Mouse (Mus musculus) embryonic facial prominence, embryonic 13.5 days (tissue): ENCODE measurements around the gene Tmem255b. TPM values are rescaled to one million over a fixed set of nuclear protein-coding genes. Genes with fewer than 3 reads are reported as not detected.

Experiments used
- ATAC-seq: fragments of 200-750 bp; cut with Nextera tagmentation; 2 replicates; pipeline ENCODE4 v1.8.0; 2017; ENCODE audit warnings: low read depth; ENCODE audit not compliant: insufficient number of reproducible peaks, insufficient read depth, low FRiP score, low TSS enrichment
- H3K27ac ChIP-seq: fragments of 300-500 bp; sonication (generic); 2 replicates; pipeline ENCODE4 v1.5.1; 2015; ENCODE audit warnings: moderate library complexity, mild to moderate bottlenecking, inconsistent platforms
- H3K27me3 ChIP-seq: fragments of 300-500 bp; sonication (generic); 2 replicates; pipeline ENCODE4 v1.6.1; 2015; ENCODE audit warnings: mild to moderate bottlenecking, inconsistent platforms
- H3K36me3 ChIP-seq: fragments of 300-500 bp; sonication (generic); 2 replicates; pipeline ENCODE4 v1.6.1; 2015; ENCODE audit warnings: mild to moderate bottlenecking, inconsistent platforms
- H3K4me1 ChIP-seq: fragments of 300-500 bp; sonication (generic); 2 replicates; pipeline ENCODE4 v1.6.1; 2015; ENCODE audit warnings: inconsistent platforms
- H3K4me2 ChIP-seq: fragments of 300-500 bp; sonication (generic); 2 replicates; pipeline ENCODE4 v1.6.1; 2015; ENCODE audit warnings: moderate library complexity, mild to moderate bottlenecking, inconsistent platforms
- H3K4me3 ChIP-seq: fragments of 300-500 bp; sonication (generic); 2 replicates; pipeline ENCODE4 v1.5.1; 2015; ENCODE audit warnings: mild to moderate bottlenecking, inconsistent platforms
- H3K9ac ChIP-seq: fragments of 300-500 bp; sonication (generic); 2 replicates; pipeline ENCODE4 v1.6.1; 2015; ENCODE audit warnings: mild to moderate bottlenecking, inconsistent platforms
- H3K9me3 ChIP-seq: fragments of 300-500 bp; sonication (generic); 2 replicates; pipeline ENCODE4 v1.6.1; 2016; ENCODE audit warnings: inconsistent platforms
- WGBS: fragments of 180-500 bp; shearing (Covaris S2); methylation state at CpG from one replicate; pipeline ENCODE4 v1.1.7; 2015; ENCODE audit warnings: mixed read lengths; 5-methylcytosine and 5-hydroxymethylcytosine counted together
- polyA plus RNA-seq: library from polyadenylated mRNA; unstranded; fragments of >200 nt; fragmentation: Nextera tagmentation; extraction: Ambion mirVana; gene quantifications from 2 replicates; pipeline ENCODE4 v1.2.1, GENCODE M21; 2015

The Tmem255b gene
- polyA plus RNA-seq, 1 experiment from 2014 or later = 0.38 TPM

DNA sequence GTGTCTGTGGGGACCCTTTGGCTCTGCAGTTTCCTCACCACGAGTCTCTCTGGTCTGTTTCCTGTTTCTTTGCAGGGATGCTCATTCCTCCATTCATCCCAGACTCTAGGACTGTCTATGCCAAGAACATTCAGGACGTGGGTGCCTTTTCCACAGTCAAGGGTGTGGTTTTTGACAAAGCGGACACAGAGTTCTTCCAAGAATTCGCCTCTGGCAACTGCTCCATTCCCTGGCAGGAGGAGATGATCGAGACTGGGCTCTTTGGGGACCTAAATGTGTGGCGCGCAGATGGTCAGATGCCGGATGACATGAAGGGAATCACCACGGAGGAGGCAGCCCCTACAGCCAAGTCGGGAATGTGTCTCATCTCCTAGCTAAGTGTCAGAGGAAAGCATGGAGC, 19.1 kb upstream of the Tmem255b start:
- Histone ChIP-seq H3K27ac (no peak overlapping the region), H3K4me2 (no peak overlapping the region), H3K9ac (no peak overlapping the region), H3K36me3 (no peaks in the 10 kb centered on the region), H3K9me3 (no peaks in the 10 kb centered on the region), H3K27me3 (no peaks in the 10 kb centered on the region), H3K4me3 (no peak overlapping the region), H3K4me1 (no peaks in the 10 kb centered on the region)
- no peak for ATAC-seq
- 69% methylated on average over 10 of the region's 10 CpGs for WGBS

DNA sequence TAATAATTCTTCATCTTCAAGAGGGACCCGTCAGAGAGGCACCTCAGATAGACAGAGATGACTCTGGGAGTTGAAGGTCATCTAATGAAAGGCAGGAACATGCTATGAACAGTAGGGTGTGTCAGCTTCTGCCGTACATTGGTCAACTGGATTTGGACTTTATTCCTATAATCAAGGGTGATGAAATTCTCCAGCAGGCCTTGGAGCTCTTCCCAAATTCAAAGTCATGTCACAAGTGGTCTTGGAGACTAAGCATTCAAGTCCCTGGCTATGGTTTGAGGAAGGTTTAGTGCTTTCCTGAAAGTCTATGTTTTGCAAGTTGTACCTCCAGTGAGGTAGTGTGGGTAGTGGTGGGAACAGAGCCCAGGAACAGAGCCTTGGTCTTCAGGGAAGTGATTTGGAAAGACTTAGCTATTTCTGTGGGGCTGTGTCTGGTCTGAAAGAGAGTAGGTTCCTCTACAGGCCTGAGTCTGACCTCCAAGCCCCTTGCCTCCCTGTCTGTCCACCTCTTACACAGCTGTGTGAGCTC, 15.8 kb upstream of the Tmem255b start:
- 71% methylated on average over 2 of the region's 2 CpGs for WGBS
- H3K4me2 ChIP-seq = no peak overlapping the region
- H3K27ac ChIP-seq = no peak overlapping the region
- H3K4me3 ChIP-seq = no peak overlapping the region
- H3K9me3 ChIP-seq = no peaks in the 10 kb centered on the region
- H3K9ac ChIP-seq = no peak overlapping the region
- H3K4me1 ChIP-seq = no peaks in the 10 kb centered on the region
- no peaks in the 10 kb centered on the region for H3K27me3 ChIP-seq
- no peaks in the 10 kb centered on the region for H3K36me3 ChIP-seq
- no peak for ATAC-seq

DNA sequence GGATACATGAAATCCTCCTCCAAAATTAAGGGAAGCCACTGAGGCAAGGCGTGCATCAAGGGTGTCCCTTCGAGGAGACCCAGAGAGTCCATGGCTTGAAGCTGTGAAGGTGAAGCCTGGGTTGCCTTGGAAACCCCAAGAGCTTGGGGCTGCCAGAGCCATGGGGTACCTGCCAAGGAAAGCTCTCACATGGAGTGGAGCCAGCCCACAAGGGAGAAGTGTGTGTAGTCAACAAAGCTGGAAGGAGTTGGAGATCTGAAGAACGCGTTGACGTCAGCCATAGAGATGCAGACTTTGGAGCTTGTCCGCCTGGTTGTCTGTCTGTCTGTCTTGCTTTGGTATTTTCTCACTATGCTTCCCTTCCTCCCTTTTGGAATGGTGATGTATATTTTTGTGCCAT, 14.0 kb upstream of the Tmem255b start:
- no peak overlapping the region for H3K27ac ChIP-seq
- no peaks in the 10 kb centered on the region for H3K27me3 ChIP-seq
- no peak overlapping the region for H3K4me3 ChIP-seq
- H3K9me3 ChIP-seq = no peaks in the 10 kb centered on the region
- 84% methylated on average over 6 of the region's 6 CpGs for WGBS
- H3K36me3 ChIP-seq = no peaks in the 10 kb centered on the region
- H3K9ac ChIP-seq = no peak overlapping the region
- no peaks in the 10 kb centered on the region for H3K4me1 ChIP-seq
- no peak overlapping the region for H3K4me2 ChIP-seq
- ATAC-seq = no peak

DNA sequence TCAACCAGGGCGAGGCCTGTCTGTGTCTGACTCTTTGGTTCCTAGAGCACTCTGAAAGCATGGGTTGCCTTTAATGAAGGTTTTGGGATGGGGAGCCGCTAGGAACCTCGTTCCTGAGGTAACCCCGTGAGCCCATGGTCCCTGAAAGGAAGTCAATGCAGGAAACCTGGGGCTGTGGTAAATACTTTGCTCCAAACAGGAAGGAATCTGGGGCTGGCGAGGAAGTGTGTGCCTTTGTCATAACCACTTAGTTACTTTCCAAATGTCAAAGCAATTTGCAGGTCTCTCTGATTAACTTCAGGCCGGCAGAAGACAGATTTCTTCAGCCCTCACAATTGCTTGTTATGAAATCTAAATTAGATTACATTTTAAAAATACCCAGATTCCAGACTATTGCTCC, 7.6 kb upstream of the Tmem255b start:
- H3K4me2 ChIP-seq = no peak overlapping the region
- H3K9me3 ChIP-seq = no peaks in the 10 kb centered on the region
- H3K4me3 ChIP-seq = no peak overlapping the region
- no peaks in the 10 kb centered on the region for H3K27me3 ChIP-seq
- H3K27ac ChIP-seq = no peak overlapping the region
- no peaks in the 10 kb centered on the region for H3K36me3 ChIP-seq
- no peaks in the 10 kb centered on the region for H3K4me1 ChIP-seq
- ATAC-seq = no peak
- no peak overlapping the region for H3K9ac ChIP-seq
- WGBS = 61% methylated on average over 6 of the region's 6 CpGs

DNA sequence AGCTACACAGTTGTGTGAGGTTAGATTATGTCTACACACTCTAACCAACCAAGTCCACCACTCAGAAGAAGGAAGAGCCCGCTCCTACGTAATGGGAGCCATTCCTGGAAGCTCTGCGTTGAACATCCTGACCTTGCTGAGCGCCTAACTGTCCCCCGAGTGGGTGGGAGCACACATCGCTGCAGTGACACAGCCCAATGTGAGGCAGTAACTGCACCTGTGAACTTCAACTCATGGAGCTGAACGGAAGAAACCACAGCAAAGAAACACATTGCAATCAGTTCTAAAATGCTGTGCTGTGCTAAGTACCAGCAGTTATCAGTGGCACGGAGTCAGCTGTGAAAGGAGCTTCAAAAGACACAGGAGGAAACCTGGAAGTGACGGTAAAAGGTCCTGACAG, 6.8 kb upstream of the Tmem255b start:
- H3K27ac ChIP-seq = no peak overlapping the region
- ATAC-seq = no peak
- H3K4me3 ChIP-seq = no peak overlapping the region
- H3K27me3 ChIP-seq = no peaks in the 10 kb centered on the region
- H3K36me3 ChIP-seq = no peaks in the 10 kb centered on the region
- H3K4me2 ChIP-seq = no peak overlapping the region
- H3K9me3 ChIP-seq = no peaks in the 10 kb centered on the region
- no peaks in the 10 kb centered on the region for H3K4me1 ChIP-seq
- no peak overlapping the region for H3K9ac ChIP-seq
- WGBS = 80% methylated on average over 9 of the region's 9 CpGs

DNA sequence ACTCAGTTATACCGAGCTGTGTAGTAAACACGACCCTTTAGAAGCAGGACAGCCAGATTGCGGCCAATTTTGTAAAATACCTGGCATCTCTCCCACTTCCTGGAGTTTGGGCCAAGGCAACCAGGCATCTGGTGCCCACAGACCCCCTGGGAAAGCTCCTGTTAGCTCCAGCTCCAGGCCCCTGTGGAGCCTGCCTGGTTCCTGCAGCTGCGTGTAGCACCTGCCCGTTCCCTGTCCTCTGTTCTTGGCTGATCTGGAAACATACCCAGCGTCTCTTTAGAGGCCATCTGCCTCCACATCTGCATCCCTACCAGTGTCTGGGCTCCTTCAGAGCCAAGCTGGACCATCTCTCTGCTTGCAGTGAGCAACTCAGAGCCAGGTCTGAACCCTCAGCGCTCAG, 4.6 kb upstream of the Tmem255b start:
- no peak for ATAC-seq

DNA sequence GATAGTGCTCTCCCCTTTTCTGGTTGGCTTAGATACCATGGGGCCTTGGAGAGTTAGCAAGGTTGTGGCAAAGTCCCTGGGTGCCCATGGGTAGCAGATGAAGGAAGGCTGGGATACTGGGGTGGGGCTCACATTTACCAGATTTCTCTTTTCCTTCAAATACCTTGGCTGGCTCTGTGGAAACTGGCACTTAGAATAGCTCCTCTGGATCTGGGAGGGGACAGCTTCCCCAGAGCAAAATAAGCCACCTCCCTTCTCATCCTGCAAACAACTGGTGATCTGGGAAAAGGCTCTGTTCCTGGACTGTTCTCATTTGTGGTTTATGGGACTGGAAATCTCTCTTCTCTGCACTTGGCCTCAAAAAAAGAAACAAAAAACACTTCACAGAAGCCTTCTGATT, 4.1 kb upstream of the Tmem255b start:
- no peaks in the 10 kb centered on the region for H3K9me3 ChIP-seq
- H3K9ac ChIP-seq = no peak overlapping the region
- no peaks in the 10 kb centered on the region for H3K4me1 ChIP-seq
- H3K4me3 ChIP-seq = no peak overlapping the region
- H3K36me3 ChIP-seq = no peaks in the 10 kb centered on the region
- ATAC-seq = no peak
- no peak overlapping the region for H3K27ac ChIP-seq
- H3K27me3 ChIP-seq = peaks cover 25% of the 10 kb centered on the region
- H3K4me2 ChIP-seq = no peak overlapping the region

More for the DNA sequence above, 4.6 kb upstream of the Tmem255b start:
- no peaks in the 10 kb centered on the region for H3K9me3 ChIP-seq
- no peak overlapping the region for H3K4me3 ChIP-seq
- H3K27ac ChIP-seq = no peak overlapping the region
- no peak overlapping the region for H3K4me2 ChIP-seq
- no peak overlapping the region for H3K9ac ChIP-seq
- no peaks in the 10 kb centered on the region for H3K36me3 ChIP-seq
- H3K4me1 ChIP-seq = no peaks in the 10 kb centered on the region
- 71% methylated on average over 7 of the region's 7 CpGs for WGBS
- H3K27me3 ChIP-seq = peaks cover 21% of the 10 kb centered on the region

DNA sequence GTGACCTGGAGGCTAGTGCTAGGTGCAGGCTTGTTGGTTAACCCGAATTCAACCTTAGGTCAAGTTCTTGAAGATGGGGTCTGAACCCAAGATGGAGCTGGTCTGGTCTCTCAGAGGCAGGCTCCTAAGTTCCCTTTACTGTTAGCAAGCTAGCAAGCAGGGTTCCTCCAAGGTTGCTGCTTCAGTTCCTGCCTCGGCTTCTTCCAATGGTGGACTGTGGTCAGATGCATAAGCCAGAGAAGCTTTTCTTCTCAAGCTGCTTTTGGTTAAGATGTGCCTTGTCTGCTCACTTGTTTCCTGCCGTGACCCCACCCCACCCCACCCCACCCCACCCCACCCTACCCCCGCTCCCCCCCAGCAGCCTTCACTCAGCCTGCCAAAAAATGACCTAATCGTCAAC, 1.9 kb upstream of the Tmem255b start:
- H3K4me2 ChIP-seq = no peak overlapping the region
- no peak overlapping the region for H3K27ac ChIP-seq
- H3K9ac ChIP-seq = no peak overlapping the region
- no peak overlapping the region for H3K4me3 ChIP-seq
- H3K9me3 ChIP-seq = no peaks in the 10 kb centered on the region
- H3K27me3 ChIP-seq = peaks cover 48% of the 10 kb centered on the region
- no peaks in the 10 kb centered on the region for H3K36me3 ChIP-seq
- WGBS = 75% methylated on average over 5 of the region's 5 CpGs
- no peak for ATAC-seq
- no peaks in the 10 kb centered on the region for H3K4me1 ChIP-seq

DNA sequence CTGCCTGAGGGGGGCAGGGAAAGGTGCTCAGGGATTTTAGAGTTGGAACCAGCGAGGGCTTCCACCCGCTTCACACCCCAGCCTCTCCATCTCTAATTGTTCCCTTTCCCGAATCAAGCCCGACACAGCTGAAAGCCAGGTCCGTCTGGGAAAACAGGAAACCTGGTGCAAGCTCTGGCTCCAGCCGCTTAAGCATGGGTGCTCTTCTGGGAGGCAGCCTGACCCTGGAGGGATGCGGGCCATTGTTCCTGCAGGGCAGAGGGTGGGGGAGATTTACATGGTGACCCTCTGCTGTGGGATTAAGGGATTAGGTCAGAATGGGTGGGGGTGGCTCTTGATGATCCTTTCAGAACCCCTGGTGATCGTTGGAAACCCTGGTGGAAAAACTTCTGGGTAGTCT, 1.1 kb downstream of the Tmem255b start:
- Histone ChIP-seq H3K9me3 (no peaks in the 10 kb centered on the region), H3K4me1 (no peaks in the 10 kb centered on the region), H3K27ac (no peak overlapping the region), H3K27me3 (peaks cover 48% of the 10 kb centered on the region), H3K4me3 (no peak overlapping the region), H3K4me2 (no peak overlapping the region), H3K36me3 (no peaks in the 10 kb centered on the region), H3K9ac (no peak overlapping the region)
- WGBS = 8% methylated on average over 8 of the region's 8 CpGs
- ATAC-seq = no peak

DNA sequence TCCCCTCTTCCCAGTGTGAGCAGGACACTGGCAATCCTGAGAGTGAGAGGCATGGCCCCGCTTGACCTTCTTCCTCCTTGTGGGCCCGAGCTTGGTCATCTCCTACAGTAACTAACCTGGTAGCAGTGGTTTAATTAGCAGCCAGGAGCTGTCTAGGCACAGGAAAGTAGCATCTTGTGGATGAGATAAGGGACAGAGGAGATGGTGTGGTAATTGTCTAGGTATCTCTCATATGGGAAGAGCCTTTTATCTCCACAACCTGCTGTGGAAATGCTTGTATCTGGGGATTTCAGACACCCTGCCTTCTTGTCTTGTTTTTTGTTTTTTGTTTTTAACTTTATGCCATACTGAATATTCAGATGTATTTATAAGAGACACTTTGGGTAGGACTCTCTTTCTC, 2.5 kb downstream of the Tmem255b start:
- H3K27ac ChIP-seq = no peak overlapping the region
- no peaks in the 10 kb centered on the region for H3K36me3 ChIP-seq
- H3K4me1 ChIP-seq = no peaks in the 10 kb centered on the region
- H3K4me3 ChIP-seq = no peak overlapping the region
- no peak for ATAC-seq
- no peak overlapping the region for H3K9ac ChIP-seq
- no peaks in the 10 kb centered on the region for H3K9me3 ChIP-seq
- WGBS = 76% methylated on average over 2 of the region's 2 CpGs
- no peak overlapping the region for H3K4me2 ChIP-seq
- peaks cover 48% of the 10 kb centered on the region for H3K27me3 ChIP-seq

DNA sequence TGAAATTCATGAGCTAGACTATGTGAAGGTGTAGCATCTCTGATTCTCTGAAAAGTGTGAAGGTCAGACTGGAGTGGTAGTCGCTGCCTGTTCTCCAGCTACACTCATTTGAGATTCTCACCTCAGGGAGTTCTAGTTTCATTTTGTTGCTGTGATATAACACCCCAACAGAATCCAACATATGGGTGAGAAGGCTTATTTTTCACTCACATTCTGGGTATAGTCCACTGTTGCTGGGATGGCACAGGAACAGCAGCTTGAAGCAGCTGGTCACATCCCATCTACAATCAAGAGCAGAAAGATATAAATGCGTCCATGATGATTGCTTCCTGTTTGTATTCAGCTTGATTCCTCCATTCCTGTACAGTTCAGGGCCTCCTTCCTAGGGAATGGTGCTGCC, 7.2 kb downstream of the Tmem255b start:
- ATAC-seq = no peak

DNA sequence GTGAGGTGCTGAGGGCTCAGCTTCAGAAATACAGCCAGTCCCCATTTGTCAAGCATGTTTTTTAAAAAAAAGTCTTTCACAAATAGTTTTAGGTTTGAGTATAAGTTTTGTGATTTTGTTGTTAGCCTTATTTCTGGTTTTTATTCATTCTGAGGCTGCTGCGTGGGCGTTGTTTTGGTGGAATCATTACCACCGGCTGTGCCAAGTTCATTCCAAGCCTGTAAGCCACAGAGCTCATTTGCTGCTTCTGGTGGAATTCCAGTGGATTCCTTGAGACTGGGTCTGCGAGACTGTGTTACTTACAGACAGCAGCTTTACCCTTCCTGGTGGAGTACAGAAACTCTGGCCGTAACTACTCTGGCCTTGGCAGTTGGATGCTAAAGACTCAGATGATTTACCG, 11.5 kb downstream of the Tmem255b start:
- H3K9me3 ChIP-seq = no peaks in the 10 kb centered on the region

More for the DNA sequence above, 7.2 kb downstream of the Tmem255b start:
- H3K4me2 ChIP-seq = no peak overlapping the region
- H3K9me3 ChIP-seq = no peaks in the 10 kb centered on the region
- WGBS = 92% methylated on average over 2 of the region's 2 CpGs
- H3K36me3 ChIP-seq = no peaks in the 10 kb centered on the region
- H3K4me1 ChIP-seq = no peaks in the 10 kb centered on the region
- no peak overlapping the region for H3K4me3 ChIP-seq
- H3K27me3 ChIP-seq = peaks cover 10% of the 10 kb centered on the region
- no peak overlapping the region for H3K9ac ChIP-seq
- no peak overlapping the region for H3K27ac ChIP-seq

DNA sequence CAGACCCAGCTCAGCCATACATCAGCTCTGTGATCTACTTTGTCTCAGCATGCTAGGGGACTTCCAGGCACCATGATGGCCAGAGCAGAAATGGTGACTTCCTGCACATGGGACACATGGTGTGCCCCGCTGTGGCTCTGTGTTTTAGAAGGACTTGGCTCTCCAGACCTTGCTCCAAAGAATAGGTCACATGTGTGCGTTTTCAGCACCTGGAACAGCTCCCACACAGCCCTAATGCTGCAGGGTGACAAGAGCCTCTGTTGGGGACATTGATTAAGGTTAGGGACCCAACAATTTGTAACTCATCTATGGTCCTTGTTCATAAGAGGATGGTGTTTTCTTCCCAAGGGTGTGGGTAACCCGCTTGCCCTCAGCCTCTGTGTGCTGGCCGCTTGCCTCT, 13.2 kb downstream of the Tmem255b start:
- Histone ChIP-seq H3K27ac (no peak overlapping the region), H3K36me3 (no peaks in the 10 kb centered on the region), H3K4me2 (no peak overlapping the region), H3K27me3 (no peaks in the 10 kb centered on the region), H3K9me3 (no peaks in the 10 kb centered on the region), H3K9ac (no peak overlapping the region), H3K4me3 (no peak overlapping the region), H3K4me1 (no peaks in the 10 kb centered on the region)
- no peak for ATAC-seq
- WGBS = 57% methylated on average over 4 of the region's 4 CpGs

More for the DNA sequence above, 11.5 kb downstream of the Tmem255b start:
- no peak for ATAC-seq
- Histone ChIP-seq H3K4me3 (no peak overlapping the region), H3K27me3 (no peaks in the 10 kb centered on the region), H3K4me2 (no peak overlapping the region), H3K27ac (no peak overlapping the region), H3K4me1 (no peaks in the 10 kb centered on the region), H3K36me3 (no peaks in the 10 kb centered on the region), H3K9ac (no peak overlapping the region)
- WGBS = 86% methylated on average over 6 of the region's 6 CpGs
